Mouse (Mus musculus): ENCODE results near the gene Zfpl1.

DNA sequence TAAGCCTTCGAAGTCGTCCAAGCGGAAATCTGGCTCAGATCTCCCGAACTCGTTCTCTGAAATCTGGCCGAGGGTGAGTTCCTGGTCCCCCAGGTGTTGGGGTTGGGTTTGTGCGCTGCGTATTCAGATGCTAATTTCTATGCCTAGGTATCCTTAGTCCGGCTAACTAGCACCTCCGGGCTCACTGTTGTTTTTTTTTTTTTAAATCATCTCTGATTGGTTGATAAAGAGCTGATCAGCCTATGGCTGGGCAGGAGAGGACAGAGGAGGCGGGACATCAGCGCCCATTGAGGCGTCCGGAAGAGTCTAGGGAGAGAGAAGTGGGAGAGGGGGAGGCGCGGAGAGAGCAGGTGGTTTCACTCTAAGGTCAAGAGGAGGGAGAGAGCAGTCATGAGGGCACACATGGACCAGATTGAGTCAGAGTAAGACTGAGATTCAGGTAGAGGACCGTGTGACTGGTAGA lies 692 bp upstream of the Zfpl1 start:
- TF ChIP-seq CTCF (IDR thresholded peaks at IDR 0.05; ENCODE audit: control insufficient read depth, insufficient read depth, low read length) (no peak), POLR2A (IDR thresholded peaks at IDR 0.05; ENCODE audit: borderline replicate concordance, control insufficient read depth, low read depth, low read length) (no peak)

Measured in bone marrow, adult 2 months (tissue).